Mouse (Mus musculus) cerebellum, adult 2 months (tissue): ENCODE measurements around the gene Olfr723. TPM values are rescaled to one million over a fixed set of nuclear protein-coding genes. Genes with fewer than 3 reads are reported as not detected.
"Not testable (repeated sequence)": the region's sequence is repeated elsewhere in the genome, so short reads cannot be mapped to it uniquely, and the experiment has no call there.

Experiments
- DNase-seq, 2 experiments: peaks; one replicate each; pipeline ENCODE4 v3.0.0; 2021
- H3K27ac ChIP-seq: fragments of 200-500 bp; 2 replicates; pipeline ENCODE4 v1.5.1; 2012; ENCODE audit warnings: low read length, control low read depth, inconsistent platforms; ENCODE audit not compliant: insufficient read depth
- H3K27me3 ChIP-seq: fragments of 200-500 bp; 2 replicates; pipeline ENCODE4 v1.6.1; 2012; ENCODE audit warnings: inconsistent platforms, mild to moderate bottlenecking, low read length, moderate library complexity; ENCODE audit not compliant: control insufficient read depth, insufficient read depth
- H3K4me1 ChIP-seq: fragments of 200-500 bp; 2 replicates; pipeline ENCODE4 v1.6.1; 2011; ENCODE audit warnings: low read length; ENCODE audit not compliant: control insufficient read depth, insufficient read depth
- H3K4me3 ChIP-seq: fragments of 200-500 bp; replicated peaks from 2 replicates; pipeline ENCODE3; 2011; ENCODE audit warnings: mild to moderate bottlenecking, low read depth, low read length, control low read depth; ENCODE audit not compliant: insufficient read depth
- CTCF ChIP-seq: fragments of 200-500 bp; IDR thresholded peaks from 2 replicates; pipeline ENCODE4 v1.5.1; 2011; ENCODE audit warnings: low read depth, mild to moderate bottlenecking, control low read depth, low read length, moderate library complexity, borderline replicate concordance; ENCODE audit not compliant: insufficient read depth
- POLR2A ChIP-seq: fragments of 200-500 bp; IDR thresholded peaks from 2 replicates; pipeline ENCODE4 v1.6.1; 2011; ENCODE audit warnings: low read length, control low read depth, borderline replicate concordance; ENCODE audit not compliant: insufficient read depth
- WGBS: fragments of 180-500 bp; shearing (Covaris S2); methylation state at CpG from one replicate; pipeline ENCODE4 v1.1.7; 2018; 5-methylcytosine and 5-hydroxymethylcytosine counted together
- polyA plus RNA-seq: library from polyadenylated mRNA; depleted of rRNA; stranded (reverse); fragments of >200 nt; gene quantifications from 2 replicates; pipeline ENCODE4 v1.2.3, GENCODE M21; 2012; rRNA removed

The Olfr723 gene
- polyA plus RNA-seq: not detected in 2 replicates

DNA sequence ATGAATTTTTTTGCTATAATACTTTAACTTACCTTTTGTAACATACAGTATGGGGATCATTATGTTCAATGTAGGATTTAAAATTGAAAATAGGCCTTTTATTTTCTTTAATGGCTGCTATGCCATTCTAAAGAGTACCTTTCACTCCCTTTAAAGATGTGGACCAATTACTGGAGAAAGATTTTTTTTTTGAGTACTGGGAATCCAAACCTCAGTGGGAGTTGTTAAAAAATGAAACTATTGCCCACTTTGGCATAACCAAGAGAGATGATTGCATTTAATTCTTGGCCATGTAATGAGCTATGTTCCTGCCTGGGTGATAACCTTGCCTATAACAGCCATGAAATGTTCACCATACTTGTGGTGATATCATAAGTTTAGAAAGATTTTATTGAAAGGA lies at the start of gene Olfr723:
Olfr723 (minus strand) TSS at position 101 of the 400 bp plus-strand sequence.
- DNase-seq, H3K27ac ChIP-seq, H3K4me3 ChIP-seq, H3K27me3 ChIP-seq, H3K4me1 ChIP-seq: not testable (repeated sequence)

DNA sequence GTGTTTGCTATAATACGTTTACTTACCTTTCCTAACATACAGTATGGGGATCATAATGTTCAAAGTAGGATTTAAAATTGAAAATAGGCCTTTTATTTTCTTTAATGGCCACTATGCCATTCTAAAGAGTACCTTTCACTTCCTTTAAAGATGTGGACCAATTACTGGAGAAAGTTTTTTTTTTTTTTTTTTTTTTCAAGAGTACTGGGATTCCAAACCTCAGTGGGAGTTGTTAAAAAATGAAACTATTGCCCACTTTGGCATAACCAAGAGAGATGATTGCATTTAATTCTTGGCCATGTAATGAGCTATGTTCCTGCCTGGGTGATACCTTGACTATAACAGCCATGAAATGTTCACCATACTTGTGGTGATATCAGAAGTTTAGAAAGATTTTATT lies 31.6 kb upstream of the Olfr723 start, which contains the start of gene Olfr724:
Olfr724 (minus strand) TSS at position 101 of the 400 bp plus-strand sequence.
- H3K4me3 ChIP-seq, DNase-seq, H3K27ac ChIP-seq, H3K27me3 ChIP-seq, H3K4me1 ChIP-seq: not testable (repeated sequence)
- 59% methylated on average over 1 of the region's 1 CpGs for WGBS

DNA sequence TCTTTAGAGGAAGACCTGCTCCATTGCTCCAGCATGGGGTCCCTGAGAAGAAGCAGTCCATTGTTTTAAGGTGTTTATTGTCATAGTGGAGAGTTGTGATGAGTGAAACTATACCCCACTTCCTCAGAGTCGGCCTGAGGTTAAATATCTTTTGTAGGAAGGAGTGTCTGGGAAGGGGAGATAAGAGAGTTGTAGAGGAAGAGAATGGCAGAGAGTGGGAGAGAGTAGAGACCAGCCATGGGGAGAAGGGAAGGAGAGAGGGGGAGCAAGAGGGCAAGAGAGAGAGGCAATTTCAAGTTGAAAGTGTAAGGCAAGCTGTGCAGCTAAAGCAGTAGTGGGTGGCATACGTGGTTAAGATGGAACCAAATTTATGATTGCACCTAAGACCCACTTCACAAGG lies 24.3 kb upstream of the Olfr723 start:
- DNase-seq: no peak
- WGBS: 50% methylated on average over 2 of the region's 2 CpGs
- TF ChIP-seq CTCF (no peak), POLR2A (no peak)
- Histone ChIP-seq H3K27me3 (no peaks in the 10 kb centered on the region), H3K27ac (no peak overlapping the region), H3K4me1 (no peaks in the 10 kb centered on the region), H3K4me3 (no peak overlapping the region)

DNA sequence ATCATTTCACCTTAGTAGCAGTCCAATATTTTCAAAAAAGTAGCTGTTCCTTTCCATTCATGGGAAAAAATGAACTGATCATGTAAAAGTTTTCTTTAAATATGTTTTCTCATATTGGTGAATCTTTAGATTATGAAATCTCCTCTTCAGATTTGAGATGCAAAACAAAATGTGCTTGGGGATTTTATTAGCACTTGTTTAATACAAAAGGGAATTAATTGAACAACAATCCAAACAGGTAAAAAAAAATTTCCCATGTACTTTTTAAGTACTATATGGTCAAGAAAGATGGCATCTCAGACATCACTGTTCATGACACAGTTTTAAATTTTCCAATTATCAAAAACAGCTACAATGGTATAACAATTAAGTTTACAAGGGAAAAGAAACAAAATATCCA lies 29.7 kb downstream of the Olfr723 start, which contains the start of gene Olfr722:
Olfr722 (minus strand) TSS at position 101 of the 400 bp plus-strand sequence.
- no peaks in the 10 kb centered on the region for H3K4me1 ChIP-seq
- no peaks in the 10 kb centered on the region for H3K27me3 ChIP-seq
- no peak within 1 kb of the TSS for H3K4me3 ChIP-seq
- TF ChIP-seq POLR2A (no peak), CTCF (no peak)
- no peak for DNase-seq
- H3K27ac ChIP-seq: no peak within 1 kb of the TSS

Other genes with a start within 250 kb of the Olfr723 start
- 55.0 and 56.9 TPM in 2 replicates for gene Armh4, start 148.4 kb downstream of the Olfr723 start, polyA plus RNA-seq
- gene Olfr722, start 29.8 kb downstream of the Olfr723 start, polyA plus RNA-seq: not detected in 2 replicates
- not detected in 2 replicates for gene Olfr724, start 31.5 kb upstream of the Olfr723 start, polyA plus RNA-seq
- not detected in 2 replicates for gene Olfr725, start 108.6 kb upstream of the Olfr723 start, polyA plus RNA-seq
- not detected in 2 replicates for gene Olfr726, start 159.2 kb upstream of the Olfr723 start, polyA plus RNA-seq
- gene Olfr727, start 191.4 kb upstream of the Olfr723 start, polyA plus RNA-seq: not detected in 2 replicates
- not detected in 2 replicates for gene Olfr728, start 210.9 kb upstream of the Olfr723 start, polyA plus RNA-seq
- gene Olfr729, start 221.1 kb upstream of the Olfr723 start, polyA plus RNA-seq: not detected in 2 replicates